Mouse (Mus musculus) MEL (cell line): ENCODE data around the gene Vsig1.

Source experiments
- CHD2 ChIP-seq: IDR thresholded peaks from 2 replicates; pipeline ENCODE4 v1.6.1; 2011; ENCODE audit warnings: low read length, improper control_type of control experiment
- CTCF ChIP-seq, 3 experiments: IDR thresholded peaks in 2 of 3; conservative IDR thresholded peaks in 1 of 3; 2 replicates each; pipeline ENCODE4 v1.5.1; 2011 to 2012; ENCODE audit warnings: low read length in 3 of 3, low read depth in 2 of 3, mild to moderate bottlenecking in 2 of 3, improper control_type of control experiment in 1 of 3, inconsistent platforms in 1 of 3, mixed read lengths in 1 of 3, moderate library complexity in 1 of 3; ENCODE audit not compliant: control insufficient read depth in 1 of 3, insufficient read depth in 1 of 3, poor library complexity in 1 of 3, severe bottlenecking in 1 of 3
- HCFC1 ChIP-seq: IDR thresholded peaks from 2 replicates; pipeline ENCODE4 v1.6.1; 2012; ENCODE audit warnings: low read depth, mild to moderate bottlenecking, inconsistent platforms, low read length, improper control_type of control experiment, moderate library complexity
- MYB ChIP-seq: IDR thresholded peaks from 2 replicates; pipeline ENCODE4 v1.6.1; 2011; ENCODE audit warnings: mild to moderate bottlenecking, low read depth, low read length, improper control_type of control experiment
- MYC ChIP-seq: IDR thresholded peaks from 2 replicates; pipeline ENCODE4 v1.6.1; 2011; ENCODE audit warnings: low read depth, mild to moderate bottlenecking, low read length, improper control_type of control experiment, moderate library complexity
- POLR2A ChIP-seq, 2 experiments: IDR thresholded peaks; 2 replicates each; pipeline ENCODE4 v1.6.1; 2011 to 2012; ENCODE audit warnings: low read length in 2 of 2, mild to moderate bottlenecking in 2 of 2, control low read depth in 1 of 2, improper control_type of control experiment in 1 of 2, low read depth in 1 of 2, moderate library complexity in 1 of 2; ENCODE audit not compliant: control insufficient read depth in 1 of 2, insufficient read depth in 1 of 2, poor library complexity in 1 of 2
- SIN3A ChIP-seq: IDR thresholded peaks from 2 replicates; pipeline ENCODE4 v1.6.1; 2012; ENCODE audit warnings: low read length, improper control_type of control experiment, inconsistent platforms
- TBP ChIP-seq: IDR thresholded peaks from 2 replicates; pipeline ENCODE4 v1.8.0; 2011; ENCODE audit warnings: low read depth, low read length, improper control_type of control experiment
- USF2 ChIP-seq, 2 experiments: IDR thresholded peaks; 2 replicates each; pipeline ENCODE4 v1.6.1; 2011 to 2012; ENCODE audit warnings: improper control_type of control experiment in 2 of 2, low read length in 2 of 2, borderline replicate concordance in 1 of 2, inconsistent platforms in 1 of 2, low read depth in 1 of 2, mild to moderate bottlenecking in 1 of 2; ENCODE audit not compliant: insufficient read depth in 1 of 2

DNA sequence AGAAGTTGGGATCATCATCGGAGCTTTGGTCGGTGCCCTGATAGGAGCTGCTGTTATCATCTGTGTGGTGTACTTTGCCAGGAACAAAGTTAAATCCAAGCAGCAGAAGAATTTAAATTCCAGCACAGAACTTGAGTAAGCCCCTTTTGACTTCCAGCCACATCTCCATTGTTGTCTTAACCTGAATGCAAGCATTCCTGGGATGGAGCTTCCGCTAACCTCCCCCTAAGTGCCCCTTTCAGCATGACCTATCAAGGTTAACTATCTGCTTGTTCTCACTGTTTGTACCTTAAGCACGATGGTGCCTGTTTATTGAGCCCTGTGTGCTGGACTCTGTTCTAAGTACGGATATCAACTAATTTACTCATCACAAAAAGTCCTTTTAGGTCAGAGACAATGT, 28.9 kb downstream of the Vsig1 start:
- TF ChIP-seq MYC, result no peak
- no peak for TF ChIP-seq HCFC1
- TF ChIP-seq CHD2, result no peak
- no peak for TF ChIP-seq USF2 (IDR thresholded peaks at IDR 0.05; ENCODE audit: borderline replicate concordance in 1 of 2, insufficient read depth in 1 of 2, low read depth in 1 of 2, low read length in 2 of 2)
- TF ChIP-seq POLR2A (IDR thresholded peaks at IDR 0.05; ENCODE audit: control insufficient read depth in 1 of 2, insufficient read depth in 1 of 2, low read depth in 1 of 2, low read length in 2 of 2, poor library complexity in 1 of 2), result no peak
- TF ChIP-seq SIN3A, result no peak
- no peak for TF ChIP-seq TBP
- no peak for TF ChIP-seq CTCF (IDR thresholded peaks at IDR 0.05 in 2 of 3, conservative IDR thresholded peaks at IDR 0.05 in 1 of 3; ENCODE audit: control insufficient read depth in 1 of 3, insufficient read depth in 1 of 3, low read depth in 2 of 3, low read length in 3 of 3, poor library complexity in 1 of 3, severe bottlenecking in 1 of 3)
- TF ChIP-seq MYB, result no peak
